Mouse (Mus musculus): Measurements from ENCODE around the gene Rapgef1. TPM values are rescaled to one million over a fixed set of nuclear protein-coding genes. Genes with fewer than 3 reads are reported as not detected.
"Not testable (repeated sequence)": the region's sequence is repeated elsewhere in the genome, so short reads cannot be mapped to it uniquely, and the experiment has no call there.

Rapgef1 gene
- total and polyA plus RNA-seq, 2 experiments from 2014 or later, result 13.7 to 94.0 TPM

GRCm38 (mm10) chr2:29706726-29707620, 87.5 kb downstream of the Rapgef1 start:
- Histone ChIP-seq H3K4me1 (ENCODE audit: insufficient read depth, low read length) (no peaks in the 10 kb centered on the region), H3K36me3 (ENCODE audit: insufficient read depth, low read length) (peaks cover 50% of the 10 kb centered on the region), H3K27me3 (ENCODE audit: insufficient read depth, low read length) (no peaks in the 10 kb centered on the region), H3K9ac (replicated peaks; ENCODE audit: low read length) (no peak overlapping the region), H3K4me3 (ENCODE audit: low read length) (no peak overlapping the region), H3K27ac (peak overlapping the region; percentile 74), H3K9me3 (ENCODE audit: low read length) (no peaks in the 10 kb centered on the region), H3K4me2 (ENCODE audit: low read depth, low read length) (no peak overlapping the region)
- 0 out of 2 replicates have a peak, but pooled peaks have one; percentile 11 for ATAC-seq
- DNase-seq (ENCODE audit: low spot score), result peak; percentile 23
- TF ChIP-seq CTCF (IDR thresholded peaks at IDR 0.05; ENCODE audit: low read depth), result no peak
- WGBS, result 79% methylated on average over 18 of the region's 18 CpGs

GRCm38 (mm10) chr2:29707731-29708130, 88.2 kb downstream of the Rapgef1 start:
- ATAC-seq, result peak; percentile 66; the same call in 1 of the 2 replicates
- Histone ChIP-seq H3K4me3 (ENCODE audit: low read length) (no peak overlapping the region), H3K4me2 (ENCODE audit: low read depth, low read length) (no peak overlapping the region), H3K27ac (peak overlapping the region; percentile 74; the same call in 1 of the 2 replicates), H3K36me3 (ENCODE audit: insufficient read depth, low read length) (peaks cover 50% of the 10 kb centered on the region), H3K27me3 (ENCODE audit: insufficient read depth, low read length) (no peaks in the 10 kb centered on the region), H3K9ac (replicated peaks; ENCODE audit: low read length) (no peak overlapping the region), H3K9me3 (ENCODE audit: low read length) (no peaks in the 10 kb centered on the region), H3K4me1 (ENCODE audit: insufficient read depth, low read length) (no peaks in the 10 kb centered on the region)
- 74% methylated on average over 4 of the region's 4 CpGs for WGBS
- peak; percentile 49 for DNase-seq (ENCODE audit: low spot score)
- TF ChIP-seq CTCF (IDR thresholded peaks at IDR 0.05; ENCODE audit: low read depth), result peak; percentile 58

GRCm38 (mm10) chr2:29708209-29708608, 88.7 kb downstream of the Rapgef1 start:
- Histone ChIP-seq H3K27ac (0 out of 2 replicates have a peak overlapping the region, but pooled peaks have one; percentile 74), H3K36me3 (ENCODE audit: insufficient read depth, low read length) (peaks cover 49% of the 10 kb centered on the region)
- H3K9me3 ChIP-seq (ENCODE audit: low read length); H3K4me2 ChIP-seq (ENCODE audit: low read depth, low read length); DNase-seq (ENCODE audit: low spot score); ATAC-seq; H3K27me3 ChIP-seq (ENCODE audit: insufficient read depth, low read length); H3K9ac ChIP-seq (replicated peaks; ENCODE audit: low read length); H3K4me1 ChIP-seq (ENCODE audit: insufficient read depth, low read length); H3K4me3 ChIP-seq (ENCODE audit: low read length): not testable (repeated sequence)
- 90% methylated on average over 4 of the region's 4 CpGs for WGBS

- Histone ChIP-seq H3K4me2 (ENCODE audit: low read depth, low read length) (no peak overlapping the region), H3K9ac (replicated peaks; ENCODE audit: low read length) (no peak overlapping the region), H3K4me3 (ENCODE audit: low read length) (no peak overlapping the region), H3K36me3 (ENCODE audit: insufficient read depth, low read length) (peaks cover 36% of the 10 kb centered on the region), H3K9me3 (ENCODE audit: low read length) (no peaks in the 10 kb centered on the region), H3K27me3 (ENCODE audit: insufficient read depth, low read length) (no peaks in the 10 kb centered on the region), H3K4me1 (ENCODE audit: insufficient read depth, low read length) (no peaks in the 10 kb centered on the region), H3K27ac (no peak overlapping the region)
- DNase-seq (ENCODE audit: low spot score) (no peak), ATAC-seq (no peak)
- TF ChIP-seq CTCF (IDR thresholded peaks at IDR 0.05; ENCODE audit: low read depth), result no peak
- 67% methylated on average over 3 of the region's 3 CpGs for WGBS
These were observed 91.5 kb downstream of the Rapgef1 start for GRCm38 (mm10) chr2:29711038-29711437.

- H3K9me3 ChIP-seq (ENCODE audit: low read length), result no peaks in the 10 kb centered on the region
- TF ChIP-seq CTCF (IDR thresholded peaks at IDR 0.05; ENCODE audit: low read depth), result no peak
- peaks cover 27% of the 10 kb centered on the region; the same call in 1 of the 2 replicates for H3K36me3 ChIP-seq (ENCODE audit: insufficient read depth, low read length)
- H3K9ac ChIP-seq (replicated peaks; ENCODE audit: low read length), result no peak overlapping the region
- no peaks in the 10 kb centered on the region for H3K27me3 ChIP-seq (ENCODE audit: insufficient read depth, low read length)
- H3K4me2 ChIP-seq (ENCODE audit: low read depth, low read length), result no peak overlapping the region
- H3K4me3 ChIP-seq (ENCODE audit: low read length), result no peak overlapping the region
- no peaks in the 10 kb centered on the region for H3K4me1 ChIP-seq (ENCODE audit: insufficient read depth, low read length)
- 83% methylated on average over 5 of the region's 5 CpGs for WGBS
- DNase-seq (ENCODE audit: low spot score) (no peak), ATAC-seq (no peak)
- no peak overlapping the region for H3K27ac ChIP-seq
These were observed 92.4 kb downstream of the Rapgef1 start for GRCm38 (mm10) chr2:29711877-29712276.

GRCm38 (mm10) chr2:29713501-29713900, 94.0 kb downstream of the Rapgef1 start:
- DNase-seq (ENCODE audit: low spot score) (no peak), ATAC-seq (no peak)
- Histone ChIP-seq H3K9me3 (ENCODE audit: low read length) (no peaks in the 10 kb centered on the region), H3K4me2 (ENCODE audit: low read depth, low read length) (no peak overlapping the region), H3K27ac (no peak overlapping the region), H3K4me1 (ENCODE audit: insufficient read depth, low read length) (no peaks in the 10 kb centered on the region), H3K36me3 (ENCODE audit: insufficient read depth, low read length) (peaks cover 22% of the 10 kb centered on the region; the same call in 1 of the 2 replicates), H3K4me3 (ENCODE audit: low read length) (no peak overlapping the region), H3K27me3 (ENCODE audit: insufficient read depth, low read length) (no peaks in the 10 kb centered on the region), H3K9ac (replicated peaks; ENCODE audit: low read length) (no peak overlapping the region)
- no peak for TF ChIP-seq CTCF (IDR thresholded peaks at IDR 0.05; ENCODE audit: low read depth)
- 94% methylated on average over 1 of the region's 2 CpGs for WGBS

- H3K36me3 ChIP-seq (ENCODE audit: insufficient read depth, low read length), result peaks cover 27% of the 10 kb centered on the region; the same call in 1 of the 2 replicates
- no peak for ATAC-seq
- 91% methylated on average over 5 of the region's 5 CpGs for whole genome bisulfite sequencing
These were observed 94.6 kb downstream of the Rapgef1 start for GRCm38 (mm10) chr2:29714127-29714526.

More at GRCm38 (mm10) chr2:29714127-29714526, 94.6 kb downstream of the Rapgef1 start:
- H3K9ac ChIP-seq (replicated peaks; ENCODE audit: low read length), result no peak overlapping the region
- no peak overlapping the region for H3K4me3 ChIP-seq (ENCODE audit: low read length)
- TF ChIP-seq CTCF (IDR thresholded peaks at IDR 0.05; ENCODE audit: low read depth), result no peak
- no peaks in the 10 kb centered on the region for H3K27me3 ChIP-seq (ENCODE audit: insufficient read depth, low read length)
- H3K4me1 ChIP-seq (ENCODE audit: insufficient read depth, low read length), result no peaks in the 10 kb centered on the region
- H3K9me3 ChIP-seq (ENCODE audit: low read length), result no peaks in the 10 kb centered on the region
- no peak overlapping the region for H3K27ac ChIP-seq
- H3K4me2 ChIP-seq (ENCODE audit: low read depth, low read length), result no peak overlapping the region
- DNase-seq (ENCODE audit: low spot score), result no peak
